Mouse (Mus musculus) hindbrain, embryonic 15.5 days (tissue): ENCODE results near the gene Phf6. TPM values are rescaled to one million over a fixed set of nuclear protein-coding genes. Genes with fewer than 3 reads are reported as not detected.
"Not testable (repeated sequence)": the region's sequence is repeated elsewhere in the genome, so short reads cannot be mapped to it uniquely, and the experiment has no call there.

Source experiments
- ATAC-seq: fragments of 200-750 bp; cut with Nextera tagmentation; 2 replicates; pipeline ENCODE4 v1.8.0; 2017; ENCODE audit warnings: low read depth, moderate number of reproducible peaks, moderate TSS enrichment; ENCODE audit not compliant: low FRiP score
- H3K27ac ChIP-seq: fragments of 300-500 bp; sonication (generic); replicated peaks from 2 replicates; pipeline ENCODE4 v1.5.1; 2015; ENCODE audit warnings: mild to moderate bottlenecking, inconsistent platforms
- H3K27me3 ChIP-seq: fragments of 300-500 bp; sonication (generic); 2 replicates; pipeline ENCODE4 v1.6.1; 2015; ENCODE audit warnings: control low read depth, inconsistent platforms
- H3K36me3 ChIP-seq: fragments of 300-500 bp; sonication (generic); 2 replicates; pipeline ENCODE4 v1.6.1; 2015; ENCODE audit warnings: control low read depth, inconsistent platforms
- H3K4me1 ChIP-seq: fragments of 300-500 bp; sonication (generic); replicated peaks from 2 replicates; pipeline ENCODE4 v1.6.1; 2015; ENCODE audit warnings: control low read depth, inconsistent platforms
- H3K4me2 ChIP-seq: fragments of 300-500 bp; sonication (generic); 2 replicates; pipeline ENCODE4 v1.6.1; 2015; ENCODE audit warnings: moderate library complexity, mild to moderate bottlenecking, inconsistent platforms
- H3K4me3 ChIP-seq: fragments of 300-500 bp; sonication (generic); 2 replicates; pipeline ENCODE4 v1.5.1; 2015; ENCODE audit warnings: mild to moderate bottlenecking, inconsistent platforms
- H3K9ac ChIP-seq: fragments of 300-500 bp; sonication (generic); 2 replicates; pipeline ENCODE4 v1.6.1; 2015; ENCODE audit warnings: inconsistent platforms
- H3K9me3 ChIP-seq: fragments of 300-500 bp; sonication (generic); 2 replicates; pipeline ENCODE4 v1.6.1; 2016; ENCODE audit warnings: control low read depth, inconsistent platforms
- WGBS: fragments of 180-500 bp; shearing (Covaris S2); methylation state at CpG from one replicate; pipeline ENCODE4 v1.1.7; 2015; 5-methylcytosine and 5-hydroxymethylcytosine counted together
- polyA plus RNA-seq: library from polyadenylated mRNA; unstranded; fragments of >200 nt; fragmentation: Nextera tagmentation; extraction: Ambion mirVana; gene quantifications from 2 replicates; pipeline ENCODE4 v1.2.1, GENCODE M21; 2015

Phf6 gene
- polyA plus RNA-seq = 54.4 and 56.3 TPM in 2 replicates

GRCm38 (mm10) chrX:52911587-52912371, at the start of gene Phf6:
Phf6 (plus strand) TSS chrX:52912266.
- H3K36me3 ChIP-seq = no peaks in the 10 kb centered on the region
- peak; percentile 99 for ATAC-seq
- H3K9ac ChIP-seq = peak within 1 kb of the TSS; percentile 66
- peak within 1 kb of the TSS; percentile 61 for H3K4me3 ChIP-seq
- no peaks in the 10 kb centered on the region for H3K9me3 ChIP-seq
- H3K4me2 ChIP-seq = peak within 1 kb of the TSS; percentile 53
- peak within 1 kb of the TSS; percentile 93 for H3K27ac ChIP-seq
- no peaks in the 10 kb centered on the region for H3K4me1 ChIP-seq
- WGBS = 25% methylated on average over 50 of the region's 54 CpGs
- H3K27me3 ChIP-seq = no peaks in the 10 kb centered on the region

DNA sequence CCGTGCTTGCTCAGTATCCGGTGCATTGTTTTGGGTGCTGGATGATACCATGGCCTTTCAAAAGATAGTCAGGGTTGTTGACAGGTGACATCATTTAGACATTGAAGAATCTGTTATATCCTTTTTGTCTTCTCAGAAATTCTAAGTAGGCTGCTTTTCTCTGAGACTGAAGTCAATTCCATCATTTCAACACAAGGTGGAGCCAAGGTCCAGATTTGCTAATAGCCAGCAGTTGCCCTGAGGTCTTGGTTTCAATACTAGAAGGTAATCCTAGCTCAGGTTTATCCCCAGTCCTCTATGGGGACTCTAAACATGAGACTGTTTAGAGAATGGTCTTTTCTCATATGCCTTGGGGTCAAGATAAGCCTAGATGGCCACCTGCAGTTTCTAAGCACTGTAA, 47.9 kb upstream of the Phf6 start:
- no peaks in the 10 kb centered on the region for H3K9me3 ChIP-seq
- H3K36me3 ChIP-seq = no peaks in the 10 kb centered on the region
- H3K27me3 ChIP-seq = no peaks in the 10 kb centered on the region
- no peak overlapping the region for H3K4me3 ChIP-seq
- H3K4me2 ChIP-seq = no peak overlapping the region
- WGBS = 51% methylated on average over 2 of the region's 2 CpGs
- H3K27ac ChIP-seq = no peak overlapping the region
- ATAC-seq = no peak
- H3K4me1 ChIP-seq = no peaks in the 10 kb centered on the region
- no peak overlapping the region for H3K9ac ChIP-seq

DNA sequence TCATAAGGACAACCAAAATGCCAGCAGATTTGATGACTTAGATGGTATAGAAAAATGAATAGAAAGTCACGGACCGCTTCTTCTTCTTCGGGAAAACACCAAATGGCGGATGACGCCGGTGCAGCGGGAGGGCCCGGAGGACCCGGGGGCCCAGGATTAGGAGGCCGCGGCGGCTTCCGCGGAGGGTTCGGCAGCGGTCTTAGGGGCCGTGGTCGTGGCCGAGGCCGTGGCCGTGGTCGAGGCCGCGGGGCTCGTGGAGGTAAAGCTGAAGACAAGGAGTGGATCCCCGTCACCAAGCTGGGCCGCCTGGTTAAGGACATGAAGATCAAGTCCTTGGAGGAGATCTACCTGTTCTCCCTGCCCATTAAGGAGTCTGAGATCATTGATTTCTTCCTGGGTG, 13.6 kb upstream of the Phf6 start:
- 99% methylated on average over 18 of the region's 27 CpGs for WGBS
- not testable (repeated sequence) for H3K27me3 ChIP-seq, H3K4me2 ChIP-seq, ATAC-seq, H3K36me3 ChIP-seq, H3K9ac ChIP-seq, H3K4me1 ChIP-seq, H3K4me3 ChIP-seq, H3K9me3 ChIP-seq, H3K27ac ChIP-seq

GRCm38 (mm10) chrX:52912372-52912728, 284 bp downstream of the Phf6 start:
- Histone ChIP-seq H3K27me3 (no peaks in the 10 kb centered on the region), H3K9me3 (no peaks in the 10 kb centered on the region), H3K9ac (peak overlapping the region; percentile 66), H3K36me3 (no peaks in the 10 kb centered on the region), H3K4me2 (peak overlapping the region; percentile 53), H3K4me3 (peak overlapping the region; percentile 61), H3K4me1 (no peaks in the 10 kb centered on the region), H3K27ac (peak overlapping the region; percentile 93)
- 19% methylated on average over 20 of the region's 26 CpGs for WGBS
- no peak for ATAC-seq

- no peaks in the 10 kb centered on the region for H3K4me1 ChIP-seq
- no peaks in the 10 kb centered on the region for H3K27me3 ChIP-seq
- peak overlapping the region; percentile 66 for H3K9ac ChIP-seq
- WGBS = 24% methylated on average over 31 of the region's 31 CpGs
- peak overlapping the region; percentile 53 for H3K4me2 ChIP-seq
- no peaks in the 10 kb centered on the region for H3K9me3 ChIP-seq
- no peak for ATAC-seq
- no peaks in the 10 kb centered on the region for H3K36me3 ChIP-seq
- H3K4me3 ChIP-seq = peak overlapping the region; percentile 61
- peak overlapping the region; percentile 93 for H3K27ac ChIP-seq
These were observed 998 bp downstream of the Phf6 start for GRCm38 (mm10) chrX:52912826-52913701.

DNA sequence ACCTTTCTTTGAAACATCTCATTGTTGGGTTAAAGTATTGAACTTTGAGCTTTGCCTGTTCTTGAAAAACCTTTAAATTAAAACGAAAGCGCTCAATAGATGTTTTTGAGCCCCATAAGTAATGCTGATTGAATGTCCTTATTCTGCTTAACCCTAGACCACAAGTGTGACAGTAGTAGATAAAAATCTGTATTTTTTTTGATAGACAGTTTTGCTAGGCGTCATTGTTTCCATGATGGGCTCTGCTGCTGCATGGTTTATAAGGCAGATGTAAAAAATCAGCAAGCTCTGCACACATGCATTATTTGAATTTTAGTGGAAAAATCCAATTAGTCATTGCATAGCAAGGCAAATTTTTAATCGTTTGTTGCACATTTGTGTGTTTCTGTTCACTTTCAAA, 1.8 kb downstream of the Phf6 start:
- H3K27ac ChIP-seq = no peak overlapping the region
- no peaks in the 10 kb centered on the region for H3K4me1 ChIP-seq
- no peaks in the 10 kb centered on the region for H3K36me3 ChIP-seq
- no peak for ATAC-seq
- peak overlapping the region; percentile 53 for H3K4me2 ChIP-seq
- peak overlapping the region; percentile 66; the same call in 1 of the 2 replicates for H3K9ac ChIP-seq
- H3K27me3 ChIP-seq = no peaks in the 10 kb centered on the region
- H3K9me3 ChIP-seq = no peaks in the 10 kb centered on the region
- H3K4me3 ChIP-seq = peak overlapping the region; percentile 61
- 42% methylated on average over 4 of the region's 4 CpGs for WGBS

DNA sequence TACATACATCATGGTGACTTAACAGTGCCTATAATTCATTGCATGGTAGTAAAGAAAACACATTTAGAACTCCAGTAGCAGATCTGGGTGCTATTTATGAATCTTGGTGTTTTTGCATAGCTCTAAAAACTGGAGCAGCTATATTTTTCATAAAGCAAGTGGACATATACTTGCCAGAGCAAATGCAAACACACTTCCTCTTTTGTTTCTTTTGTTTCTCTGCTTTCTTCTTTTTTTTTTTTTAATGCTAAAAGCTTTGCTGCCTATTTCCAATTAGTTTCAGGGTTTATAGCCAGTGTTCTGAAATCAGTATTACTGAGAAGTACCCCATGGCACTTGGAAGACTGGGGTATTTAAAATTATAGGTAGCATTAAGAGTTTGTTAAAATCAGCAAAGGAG, 2.6 kb downstream of the Phf6 start:
- Histone ChIP-seq H3K4me2 (peak overlapping the region; percentile 47), H3K27me3 (no peaks in the 10 kb centered on the region), H3K4me1 (no peaks in the 10 kb centered on the region), H3K4me3 (peak overlapping the region; percentile 22), H3K9me3 (no peaks in the 10 kb centered on the region), H3K36me3 (no peaks in the 10 kb centered on the region), H3K9ac (peak overlapping the region; percentile 16; the same call in 1 of the 2 replicates), H3K27ac (no peak overlapping the region)
- ATAC-seq = no peak

- Histone ChIP-seq H3K4me1 (no peaks in the 10 kb centered on the region), H3K9ac (no peak overlapping the region), H3K9me3 (no peaks in the 10 kb centered on the region), H3K4me3 (no peak overlapping the region), H3K36me3 (no peaks in the 10 kb centered on the region), H3K27me3 (no peaks in the 10 kb centered on the region), H3K4me2 (no peak overlapping the region), H3K27ac (no peak overlapping the region)
- 48% methylated on average over 7 of the region's 7 CpGs for WGBS
- ATAC-seq = no peak
These were observed 4.5 kb downstream of the Phf6 start for GRCm38 (mm10) chrX:52916516-52916915.

GRCm38 (mm10) chrX:52926726-52927125, 14.7 kb downstream of the Phf6 start:
- ATAC-seq = no peak
- no peaks in the 10 kb centered on the region for H3K4me1 ChIP-seq
- H3K27me3 ChIP-seq = no peaks in the 10 kb centered on the region
- 74% methylated on average over 9 of the region's 9 CpGs for WGBS
- H3K36me3 ChIP-seq = no peaks in the 10 kb centered on the region
- H3K9ac ChIP-seq = no peak overlapping the region
- no peaks in the 10 kb centered on the region for H3K9me3 ChIP-seq
- no peak overlapping the region for H3K4me2 ChIP-seq
- H3K4me3 ChIP-seq = no peak overlapping the region
- H3K27ac ChIP-seq = no peak overlapping the region

DNA sequence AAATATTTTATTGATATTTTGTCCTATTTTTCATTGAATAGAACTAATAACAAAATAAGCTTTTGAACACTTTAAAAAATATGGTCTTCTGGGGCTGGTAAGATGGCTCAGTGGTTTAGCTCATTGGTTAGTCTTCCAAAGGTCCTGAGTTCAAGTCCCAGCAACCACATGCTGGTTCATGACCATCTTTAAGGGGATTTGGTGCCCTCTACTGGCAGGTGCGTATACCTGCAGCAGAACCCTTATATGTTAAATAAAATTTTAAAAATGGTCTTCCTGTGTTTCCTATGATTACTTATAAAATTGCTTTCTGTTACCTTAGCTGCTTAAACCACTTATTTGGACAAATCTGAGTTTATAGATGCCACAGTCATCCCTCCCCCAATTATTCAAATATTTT, 16.8 kb downstream of the Phf6 start:
- Histone ChIP-seq H3K4me1 (no peaks in the 10 kb centered on the region), H3K27ac (no peak overlapping the region), H3K9me3 (no peaks in the 10 kb centered on the region), H3K9ac (no peak overlapping the region), H3K4me2 (no peak overlapping the region), H3K27me3 (no peaks in the 10 kb centered on the region), H3K36me3 (no peaks in the 10 kb centered on the region), H3K4me3 (no peak overlapping the region)
- 57% methylated on average over 1 of the region's 1 CpGs for WGBS
- ATAC-seq = no peak

DNA sequence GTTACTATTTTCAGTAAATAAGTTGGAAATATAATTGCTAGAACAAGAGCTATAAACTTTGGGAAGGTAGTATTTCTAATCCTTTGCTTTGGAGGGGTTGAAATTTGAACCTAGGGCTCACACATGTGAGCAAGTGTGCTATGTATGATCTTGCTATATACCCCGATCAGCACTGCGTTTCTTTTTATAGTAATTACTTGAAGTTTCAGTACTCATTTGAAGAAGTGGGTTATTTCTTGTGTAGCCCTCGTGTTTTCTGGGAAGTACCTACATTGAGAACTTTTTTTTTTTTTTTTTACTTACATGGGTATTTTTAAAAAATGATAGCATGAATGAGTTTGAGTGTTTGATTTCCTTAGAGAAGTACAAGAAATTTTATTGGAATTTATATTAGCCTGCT, 17.7 kb downstream of the Phf6 start:
- no peak overlapping the region for H3K27ac ChIP-seq
- 89% methylated on average over 3 of the region's 3 CpGs for WGBS
- no peaks in the 10 kb centered on the region for H3K4me1 ChIP-seq
- H3K27me3 ChIP-seq = no peaks in the 10 kb centered on the region
- no peaks in the 10 kb centered on the region for H3K36me3 ChIP-seq
- H3K9ac ChIP-seq = no peak overlapping the region
- no peak overlapping the region for H3K4me3 ChIP-seq
- H3K9me3 ChIP-seq = no peaks in the 10 kb centered on the region
- no peak for ATAC-seq
- no peak overlapping the region for H3K4me2 ChIP-seq

DNA sequence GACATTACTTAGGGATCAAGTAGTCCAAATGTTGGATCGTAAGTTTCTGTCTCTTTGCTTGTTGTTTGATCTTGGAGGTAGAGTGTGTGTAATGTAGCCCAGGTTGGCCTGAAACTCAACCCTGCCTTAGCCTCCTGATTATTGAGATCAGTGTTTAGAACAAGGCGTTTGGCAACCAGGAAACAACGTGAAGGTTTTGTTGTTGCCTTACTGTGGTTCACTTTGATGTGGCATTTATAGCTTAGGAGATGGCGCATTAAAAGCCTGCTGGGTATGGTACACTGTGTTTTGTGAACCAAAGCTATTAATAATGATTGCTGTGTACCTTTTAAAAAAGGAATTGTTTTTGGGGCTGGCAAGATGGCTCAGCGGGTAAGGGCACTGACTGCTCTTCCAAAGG, 18.1 kb downstream of the Phf6 start:
- Histone ChIP-seq H3K9me3 (no peaks in the 10 kb centered on the region), H3K27me3 (no peaks in the 10 kb centered on the region), H3K4me2 (no peak overlapping the region), H3K4me3 (no peak overlapping the region), H3K9ac (no peak overlapping the region), H3K4me1 (no peaks in the 10 kb centered on the region), H3K36me3 (no peaks in the 10 kb centered on the region), H3K27ac (no peak overlapping the region)
- WGBS = 91% methylated on average over 5 of the region's 5 CpGs
- ATAC-seq = no peak
